Mouse (Mus musculus) right cerebral cortex, adult 2 months (tissue): ENCODE results near the gene Gpatch2.
A peak's percentile ranks its signal among the peaks of the same experiment; 100 is the strongest.

Experiments
- DNase-seq, 2 experiments: peaks; one replicate each; pipeline ENCODE4 v3.0.0; 2021 to 2022; ENCODE audit warnings: low spot score in 2 of 2

The Gpatch2 gene

GRCm38 (mm10) chr1:187215181-187216116, at the start of gene Gpatch2, which contains the start of gene Spata17:
TSS of gene Gpatch2 (plus strand) at chr1:187215508.
TSS of gene Spata17 (minus strand) at chr1:187215465.
- peak; percentile 75 to 85 for DNase-seq

- DNase-seq: no peak
These were observed 45.7 kb upstream of the Gpatch2 start for GRCm38 (mm10) chr1:187169646-187170045.

GRCm38 (mm10) chr1:187170361-187170760, 44.9 kb upstream of the Gpatch2 start:
- DNase-seq: no peak

DNA sequence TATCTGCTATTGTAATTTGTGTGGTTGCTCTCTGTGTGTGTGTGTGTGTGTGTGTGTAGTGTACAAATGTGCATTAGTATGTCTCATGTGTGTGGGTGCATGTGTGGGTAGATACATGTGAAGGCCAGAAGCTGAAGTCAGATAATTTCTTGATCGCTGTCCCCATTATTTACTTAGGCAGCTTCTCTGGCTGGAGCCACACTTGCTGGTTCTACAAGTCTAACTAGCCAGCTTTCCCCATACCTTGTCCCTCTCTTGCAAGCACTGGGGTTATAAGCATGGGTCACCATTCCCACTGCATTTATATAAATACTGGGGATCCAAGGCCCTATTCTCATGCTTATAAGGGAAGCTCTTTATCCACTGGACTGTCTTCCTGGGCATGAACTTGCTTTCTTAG, 39.3 kb upstream of the Gpatch2 start:
- no peak for DNase-seq

DNA sequence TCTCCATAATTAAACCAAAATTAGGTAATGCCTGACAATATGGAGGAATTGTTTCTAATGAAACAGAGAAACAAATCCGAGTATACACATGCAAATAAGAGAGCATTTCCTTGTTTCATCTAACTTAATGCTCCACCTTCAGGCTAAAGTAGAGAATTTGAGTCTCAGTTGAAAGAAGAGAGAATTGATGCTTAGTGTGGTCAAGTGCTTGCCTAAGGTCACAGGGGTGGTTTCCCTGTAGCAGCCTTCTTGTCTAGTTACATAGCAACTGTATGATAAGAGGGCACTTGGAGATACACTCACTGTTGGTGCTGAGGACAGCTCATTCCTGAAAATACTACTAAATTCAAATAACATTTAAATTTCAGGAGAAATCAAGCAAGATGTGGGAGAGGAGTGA, 36.8 kb upstream of the Gpatch2 start:
- no peak for DNase-seq

- DNase-seq: no peak
These were observed 9.8 kb upstream of the Gpatch2 start for GRCm38 (mm10) chr1:187205506-187205905.

- DNase-seq: no peak
These were observed 5.8 kb upstream of the Gpatch2 start for GRCm38 (mm10) chr1:187209496-187209895.

- DNase-seq: no peak
These were observed 4.6 kb upstream of the Gpatch2 start for GRCm38 (mm10) chr1:187210736-187211135.

GRCm38 (mm10) chr1:187216620-187217410, 1.5 kb downstream of the Gpatch2 start:
- no peak for DNase-seq

DNA sequence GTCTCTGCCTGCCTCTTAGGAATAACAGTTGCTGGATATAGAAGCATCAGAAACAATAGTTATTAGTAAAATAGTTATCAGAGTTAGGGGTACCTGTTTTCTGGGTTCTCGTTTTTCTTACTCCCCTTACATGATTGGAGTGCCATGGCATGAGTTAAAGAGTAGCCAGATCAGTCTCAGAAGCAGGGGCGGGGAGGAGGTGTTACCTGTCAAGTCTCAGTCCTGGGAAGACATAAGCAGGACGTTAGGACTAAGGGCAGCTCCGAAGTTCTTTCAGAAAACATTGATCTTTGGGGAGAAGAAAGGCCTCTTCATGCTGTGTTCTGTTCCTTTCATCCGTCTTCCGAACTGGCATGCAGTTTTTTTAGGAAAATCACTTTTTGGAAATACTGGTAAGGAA, 5.4 kb downstream of the Gpatch2 start:
- no peak for DNase-seq

GRCm38 (mm10) chr1:187226328-187227025, 11.2 kb downstream of the Gpatch2 start:
- no peak for DNase-seq

- no peak for DNase-seq
These were observed 13.3 kb downstream of the Gpatch2 start for GRCm38 (mm10) chr1:187228414-187229146.

DNA sequence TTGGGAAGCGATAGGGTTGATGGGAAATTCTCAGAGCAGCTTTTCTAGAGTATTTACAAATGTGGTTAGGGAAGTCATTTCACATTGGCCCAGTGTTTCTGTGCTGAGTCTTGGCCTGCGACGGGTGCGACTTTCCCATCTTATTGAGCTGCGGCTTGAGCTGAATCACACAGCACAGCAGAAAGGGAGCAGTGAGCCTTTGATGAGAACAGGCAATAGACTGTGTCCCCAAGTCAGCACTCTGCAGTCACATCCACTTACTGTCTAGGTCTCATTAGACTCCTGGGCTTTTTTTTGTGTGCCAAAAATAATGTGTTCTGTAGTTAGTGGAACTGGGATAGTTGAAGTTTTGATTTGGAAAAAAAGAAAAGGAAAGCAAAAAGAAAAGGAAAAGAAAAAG, 14.9 kb downstream of the Gpatch2 start:
- no peak for DNase-seq

GRCm38 (mm10) chr1:187232196-187232955, 17.1 kb downstream of the Gpatch2 start:
- no peak for DNase-seq

DNA sequence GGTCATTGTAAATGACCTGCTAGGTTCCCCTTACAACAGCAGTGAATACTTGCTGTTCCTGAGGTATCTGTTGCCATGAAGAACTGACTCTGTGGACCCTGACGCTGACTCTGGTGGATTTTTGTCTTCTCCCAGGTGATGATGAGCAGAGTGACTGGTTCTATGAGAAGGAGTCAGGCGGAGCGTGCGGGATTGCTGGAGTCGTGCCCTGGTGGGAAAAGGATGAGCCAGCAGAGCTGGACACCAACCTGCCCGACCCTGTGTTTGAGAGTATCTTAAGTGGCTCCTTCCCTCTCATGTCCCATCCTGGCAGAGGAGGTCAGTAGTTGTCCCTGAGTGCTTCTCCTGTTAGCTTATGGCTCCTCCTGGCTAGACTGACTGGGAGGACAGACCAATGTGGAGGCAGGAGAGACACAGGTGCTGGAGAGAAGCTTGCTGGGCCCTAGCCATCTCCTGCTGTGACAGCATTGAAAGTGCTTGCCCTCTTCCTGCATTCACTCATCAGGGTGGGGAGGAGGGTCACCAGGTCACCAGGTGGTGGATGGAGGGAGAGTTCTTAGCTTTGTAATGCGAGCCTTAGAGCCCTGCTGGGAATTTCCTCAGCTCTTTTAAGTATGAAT, 17.8 kb downstream of the Gpatch2 start:
- DNase-seq: no peak

GRCm38 (mm10) chr1:187235161-187235560, 19.9 kb downstream of the Gpatch2 start:
- no peak for DNase-seq

DNA sequence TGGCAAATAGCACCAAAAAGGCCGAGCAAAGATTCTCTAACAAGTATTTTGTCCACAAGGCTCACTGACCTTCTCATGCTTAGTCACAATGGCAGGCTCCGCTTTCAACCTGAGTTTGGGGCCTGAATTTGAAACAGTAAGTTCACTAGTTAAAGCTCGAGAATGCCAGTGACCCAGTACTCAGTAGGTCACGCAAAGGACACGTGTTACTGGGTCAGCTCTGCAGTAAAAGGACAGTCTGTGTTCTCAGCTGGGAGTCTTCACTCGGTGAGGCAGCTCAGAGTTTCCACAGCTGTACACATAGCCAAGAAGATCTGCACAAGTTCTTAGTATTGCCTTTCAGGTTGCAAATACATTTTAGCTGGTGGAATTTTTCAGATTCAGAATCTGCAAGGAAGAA, 21.0 kb downstream of the Gpatch2 start:
- no peak for DNase-seq

DNA sequence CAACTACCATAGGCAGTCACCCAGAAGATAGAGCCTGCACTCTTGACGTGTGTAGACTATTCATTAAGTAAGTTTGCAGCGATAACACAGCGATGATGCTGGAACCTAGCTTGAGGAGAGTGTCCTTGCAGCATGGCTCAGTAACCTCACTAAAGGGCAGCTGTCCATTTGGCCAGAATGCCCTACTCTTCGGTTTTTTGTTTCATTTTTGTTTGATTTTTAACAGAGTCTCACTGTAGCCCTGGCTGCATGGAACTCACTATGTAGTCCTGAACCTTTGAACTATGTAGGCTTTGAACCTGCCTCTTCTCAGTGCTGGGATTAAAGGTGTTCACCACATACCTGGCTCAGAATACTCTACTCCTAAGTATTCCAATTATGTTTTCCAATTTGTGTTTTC, 22.8 kb downstream of the Gpatch2 start:
- DNase-seq: no peak

DNA sequence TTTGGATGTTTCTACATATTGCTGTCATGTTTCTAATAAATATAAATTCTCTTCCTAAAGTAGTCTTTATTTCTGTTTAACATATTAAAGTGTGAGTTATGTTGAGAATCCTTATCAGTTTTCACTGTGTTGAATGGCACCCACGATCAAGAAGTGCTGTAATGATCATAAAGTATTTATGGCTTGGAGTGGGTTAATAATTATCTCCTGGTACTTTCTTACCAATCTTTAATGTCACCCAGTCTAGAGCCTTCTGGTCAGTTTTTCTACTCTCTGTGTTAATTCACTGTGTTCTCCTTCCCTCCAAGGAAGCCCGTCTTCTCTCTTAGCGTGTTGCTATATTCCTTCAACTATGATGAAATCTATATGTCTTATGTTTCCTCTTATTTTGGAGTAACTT, 25.0 kb downstream of the Gpatch2 start:
- no peak for DNase-seq

- no peak for DNase-seq
These were observed 26.0 kb downstream of the Gpatch2 start for GRCm38 (mm10) chr1:187241329-187241728.
